Mouse (Mus musculus): ENCODE data around the gene Smim6. TPM values are rescaled to one million over a fixed set of nuclear protein-coding genes. Genes with fewer than 3 reads are reported as not detected.

Smim6 gene
- total and polyA plus RNA-seq, 2 experiments from 2014 or later = 0.27 TPM; not detected in 1

- DNase-seq (no peak), ATAC-seq (peak; percentile 50; the same call in 1 of the 2 replicates)
- TF ChIP-seq CTCF (IDR thresholded peaks at IDR 0.05; ENCODE audit: low read depth) = no peak
- Histone ChIP-seq H3K4me2 (ENCODE audit: low read depth) (no peak overlapping the region), H3K4me1 (ENCODE audit: insufficient read depth) (no peaks in the 10 kb centered on the region), H3K27ac (ENCODE audit: low read depth, low read length) (no peak overlapping the region; the same call in 1 of the 2 replicates), H3K36me3 (ENCODE audit: insufficient read depth) (peaks cover 55% of the 10 kb centered on the region), H3K9me3 (ENCODE audit: low read length) (no peaks in the 10 kb centered on the region), H3K4me3 (ENCODE audit: low read depth, low read length) (no peak overlapping the region), H3K27me3 (ENCODE audit: insufficient read depth, low read length) (no peaks in the 10 kb centered on the region), H3K9ac (no peak overlapping the region)
- WGBS = 51% methylated on average over 10 of the region's 10 CpGs
Observed at GRCm38 (mm10) chr11:115955195-115955858, 43.5 kb downstream of the Smim6 start.

- Histone ChIP-seq H3K36me3 (ENCODE audit: insufficient read depth) (peaks cover 61% of the 10 kb centered on the region), H3K9ac (no peak overlapping the region), H3K27me3 (ENCODE audit: insufficient read depth, low read length) (no peaks in the 10 kb centered on the region), H3K9me3 (ENCODE audit: low read length) (no peaks in the 10 kb centered on the region), H3K27ac (ENCODE audit: low read depth, low read length) (no peak overlapping the region), H3K4me3 (ENCODE audit: low read depth, low read length) (no peak overlapping the region), H3K4me1 (ENCODE audit: insufficient read depth) (no peaks in the 10 kb centered on the region), H3K4me2 (ENCODE audit: low read depth) (no peak overlapping the region)
- TF ChIP-seq CTCF (IDR thresholded peaks at IDR 0.05; ENCODE audit: low read depth) = no peak
- ATAC-seq (peak; percentile 42), DNase-seq (no peak)
- 16% methylated on average over 4 of the region's 4 CpGs for WGBS
Observed at GRCm38 (mm10) chr11:115956453-115956852, 44.6 kb downstream of the Smim6 start.

GRCm38 (mm10) chr11:115957971-115958370, 46.2 kb downstream of the Smim6 start:
- Histone ChIP-seq H3K9ac (no peak overlapping the region), H3K9me3 (ENCODE audit: low read length) (no peaks in the 10 kb centered on the region), H3K36me3 (ENCODE audit: insufficient read depth) (peaks cover 66% of the 10 kb centered on the region), H3K27ac (ENCODE audit: low read depth, low read length) (no peak overlapping the region), H3K4me1 (ENCODE audit: insufficient read depth) (no peaks in the 10 kb centered on the region), H3K27me3 (ENCODE audit: insufficient read depth, low read length) (no peaks in the 10 kb centered on the region), H3K4me2 (ENCODE audit: low read depth) (no peak overlapping the region), H3K4me3 (ENCODE audit: low read depth, low read length) (no peak overlapping the region)
- WGBS = 85% methylated on average over 7 of the region's 7 CpGs
- TF ChIP-seq CTCF (IDR thresholded peaks at IDR 0.05; ENCODE audit: low read depth) = no peak
- ATAC-seq = no peak
- DNase-seq = no peak

- H3K4me1 ChIP-seq (ENCODE audit: insufficient read depth) = no peaks in the 10 kb centered on the region
- H3K27ac ChIP-seq (ENCODE audit: low read depth, low read length) = no peak overlapping the region
- peaks cover 68% of the 10 kb centered on the region for H3K36me3 ChIP-seq (ENCODE audit: insufficient read depth)
- no peak for DNase-seq
- H3K4me3 ChIP-seq (ENCODE audit: low read depth, low read length) = no peak overlapping the region
- no peak for TF ChIP-seq CTCF (IDR thresholded peaks at IDR 0.05; ENCODE audit: low read depth)
- WGBS = 94% methylated on average over 9 of the region's 9 CpGs
- no peaks in the 10 kb centered on the region for H3K27me3 ChIP-seq (ENCODE audit: insufficient read depth, low read length)
- no peaks in the 10 kb centered on the region for H3K9me3 ChIP-seq (ENCODE audit: low read length)
- no peak overlapping the region for H3K4me2 ChIP-seq (ENCODE audit: low read depth)
- ATAC-seq = no peak
- no peak overlapping the region for H3K9ac ChIP-seq
Observed at GRCm38 (mm10) chr11:115959018-115959417, 47.2 kb downstream of the Smim6 start.

GRCm38 (mm10) chr11:115962651-115963412, 51.0 kb downstream of the Smim6 start:
- ATAC-seq = no peak
- TF ChIP-seq CTCF (IDR thresholded peaks at IDR 0.05; ENCODE audit: low read depth) = no peak
- WGBS = 87% methylated on average over 9 of the region's 9 CpGs
- H3K27ac ChIP-seq (ENCODE audit: low read depth, low read length) = no peak overlapping the region
- H3K9me3 ChIP-seq (ENCODE audit: low read length) = no peaks in the 10 kb centered on the region
- no peaks in the 10 kb centered on the region for H3K4me1 ChIP-seq (ENCODE audit: insufficient read depth)
- H3K27me3 ChIP-seq (ENCODE audit: insufficient read depth, low read length) = no peaks in the 10 kb centered on the region
- no peak overlapping the region for H3K9ac ChIP-seq
- peaks cover 82% of the 10 kb centered on the region for H3K36me3 ChIP-seq (ENCODE audit: insufficient read depth)
- no peak overlapping the region for H3K4me3 ChIP-seq (ENCODE audit: low read depth, low read length)
- DNase-seq = no peak
- H3K4me2 ChIP-seq (ENCODE audit: low read depth) = no peak overlapping the region

Other genes with a start within 250 kb of the Smim6 start
- 88.2 and 91.9 TPM in 2 replicates for gene Grb2, start 203.4 kb upstream of the Smim6 start, total RNA-seq (2014; rRNA removed)
- 153 and 162 TPM in 2 replicates for gene Grb2, start 203.4 kb upstream of the Smim6 start, polyA plus RNA-seq (2015; fragmentation: Nextera tagmentation; extraction: Ambion mirVana)
- gene Tmem94, start 146.6 kb upstream of the Smim6 start, total RNA-seq (2014; rRNA removed) = 16.7 and 19.3 TPM in 2 replicates
- gene Tmem94, start 146.6 kb upstream of the Smim6 start, polyA plus RNA-seq (2015; fragmentation: Nextera tagmentation; extraction: Ambion mirVana) = 12.1 and 14.9 TPM in 2 replicates
- gene Caskin2, start 98.4 kb upstream of the Smim6 start, total RNA-seq (2014; rRNA removed) = 14.5 and 14.7 TPM in 2 replicates
- gene Caskin2, start 98.4 kb upstream of the Smim6 start, polyA plus RNA-seq (2015; fragmentation: Nextera tagmentation; extraction: Ambion mirVana) = 4.5 and 6.1 TPM in 2 replicates
- gene Tsen54, start 97.3 kb upstream of the Smim6 start, total RNA-seq (2014; rRNA removed) = 23.5 and 25.5 TPM in 2 replicates
- 16.8 and 18.1 TPM in 2 replicates for gene Tsen54, start 97.3 kb upstream of the Smim6 start, polyA plus RNA-seq (2015; fragmentation: Nextera tagmentation; extraction: Ambion mirVana)
- 2.7 and 4.0 TPM in 2 replicates for gene Llgl2, start 88.0 kb upstream of the Smim6 start, total RNA-seq (2014; rRNA removed)
- gene Llgl2, start 88.0 kb upstream of the Smim6 start, polyA plus RNA-seq (2015; fragmentation: Nextera tagmentation; extraction: Ambion mirVana) = 0.72 and 1.1 TPM in 2 replicates
- not detected in 2 replicates for gene Myo15b, start 53.6 kb upstream of the Smim6 start, total RNA-seq (2014; rRNA removed)
- 0.01 TPM in 1 of 2 replicates, not detected in the other for gene Myo15b, start 53.6 kb upstream of the Smim6 start, polyA plus RNA-seq (2015; fragmentation: Nextera tagmentation; extraction: Ambion mirVana)
- gene Smim5, start 12.1 kb upstream of the Smim6 start, total RNA-seq (2014; rRNA removed) = 0.95 and 1.0 TPM in 2 replicates
- 2.4 and 2.5 TPM in 2 replicates for gene Smim5, start 12.1 kb upstream of the Smim6 start, polyA plus RNA-seq (2015; fragmentation: Nextera tagmentation; extraction: Ambion mirVana)
- gene Sap30bp, start 21.3 kb downstream of the Smim6 start, total RNA-seq (2014; rRNA removed) = 60.4 and 70.9 TPM in 2 replicates
- 49.5 and 59.4 TPM in 2 replicates for gene Sap30bp, start 21.3 kb downstream of the Smim6 start, polyA plus RNA-seq (2015; fragmentation: Nextera tagmentation; extraction: Ambion mirVana)
- 14.5 and 18.9 TPM in 2 replicates for gene Recql5, start 21.5 kb downstream of the Smim6 start, total RNA-seq (2014; rRNA removed)
- gene Recql5, start 21.5 kb downstream of the Smim6 start, polyA plus RNA-seq (2015; fragmentation: Nextera tagmentation; extraction: Ambion mirVana) = 6.9 and 8.4 TPM in 2 replicates
- 0.46 and 1.1 TPM in 2 replicates for gene Itgb4, start 62.7 kb downstream of the Smim6 start, total RNA-seq (2014; rRNA removed)
- 0.93 and 1.3 TPM in 2 replicates for gene Itgb4, start 62.7 kb downstream of the Smim6 start, polyA plus RNA-seq (2015; fragmentation: Nextera tagmentation; extraction: Ambion mirVana)
- 42.6 and 52.2 TPM in 2 replicates for gene Galk1, start 100.7 kb downstream of the Smim6 start, total RNA-seq (2014; rRNA removed)
- 61.1 and 66.4 TPM in 2 replicates for gene Galk1, start 100.7 kb downstream of the Smim6 start, polyA plus RNA-seq (2015; fragmentation: Nextera tagmentation; extraction: Ambion mirVana)
- gene H3f3b, start 115.9 kb downstream of the Smim6 start, total RNA-seq (2014; rRNA removed) = 730 and 936 TPM in 2 replicates
- 2,422 and 2,718 TPM in 2 replicates for gene H3f3b, start 115.9 kb downstream of the Smim6 start, polyA plus RNA-seq (2015; fragmentation: Nextera tagmentation; extraction: Ambion mirVana)
- 38.9 and 43.8 TPM in 2 replicates for gene Unk, start 118.3 kb downstream of the Smim6 start, total RNA-seq (2014; rRNA removed)
- 18.7 and 22.5 TPM in 2 replicates for gene Unk, start 118.3 kb downstream of the Smim6 start, polyA plus RNA-seq (2015; fragmentation: Nextera tagmentation; extraction: Ambion mirVana)
- 0.46 and 0.86 TPM in 2 replicates for gene Unc13d, start 165.9 kb downstream of the Smim6 start, total RNA-seq (2014; rRNA removed)
- gene Unc13d, start 165.9 kb downstream of the Smim6 start, polyA plus RNA-seq (2015; fragmentation: Nextera tagmentation; extraction: Ambion mirVana) = 0.29 and 0.58 TPM in 2 replicates
- gene Wbp2, start 175.0 kb downstream of the Smim6 start, total RNA-seq (2014; rRNA removed) = 94.7 and 130 TPM in 2 replicates
- gene Wbp2, start 175.0 kb downstream of the Smim6 start, polyA plus RNA-seq (2015; fragmentation: Nextera tagmentation; extraction: Ambion mirVana) = 281 and 287 TPM in 2 replicates
- gene Trim47, start 215.2 kb downstream of the Smim6 start, total RNA-seq (2014; rRNA removed) = 10.5 and 13.0 TPM in 2 replicates
- 6.6 and 7.8 TPM in 2 replicates for gene Trim47, start 215.2 kb downstream of the Smim6 start, polyA plus RNA-seq (2015; fragmentation: Nextera tagmentation; extraction: Ambion mirVana)
- gene Trim65, start 219.1 kb downstream of the Smim6 start, total RNA-seq (2014; rRNA removed) = 4.2 and 5.0 TPM in 2 replicates
- 1.2 and 1.9 TPM in 2 replicates for gene Trim65, start 219.1 kb downstream of the Smim6 start, polyA plus RNA-seq (2015; fragmentation: Nextera tagmentation; extraction: Ambion mirVana)
- 56.7 and 67.8 TPM in 2 replicates for gene Mrpl38, start 226.9 kb downstream of the Smim6 start, total RNA-seq (2014; rRNA removed)
- gene Mrpl38, start 226.9 kb downstream of the Smim6 start, polyA plus RNA-seq (2015; fragmentation: Nextera tagmentation; extraction: Ambion mirVana) = 60.7 and 63.6 TPM in 2 replicates